Mouse (Mus musculus) fat pad, adult 2 months (tissue): ENCODE measurements around the gene Ifitm5.

ENCODE experiments used
- DNase-seq: peaks from one replicate; pipeline ENCODE4 v3.0.0-alpha.2; 2011; ENCODE audit warnings: low read depth, low spot score; ENCODE audit errors: extremely low read depth

Ifitm5 gene

GRCm38 (mm10) chr7:140962733-140963132, 12.6 kb upstream of the Ifitm5 start:
- DNase-seq, result no peak

GRCm38 (mm10) chr7:140961416-140961815, 11.3 kb upstream of the Ifitm5 start:
- no peak for DNase-seq

- no peak for DNase-seq
Measured at GRCm38 (mm10) chr7:140960026-140960425, 9.9 kb upstream of the Ifitm5 start.

- no peak for DNase-seq
Measured at GRCm38 (mm10) chr7:140959181-140959901, 9.2 kb upstream of the Ifitm5 start.

- no peak for DNase-seq
Measured at GRCm38 (mm10) chr7:140956556-140956869, 6.4 kb upstream of the Ifitm5 start.

GRCm38 (mm10) chr7:140955758-140956555, 5.9 kb upstream of the Ifitm5 start, which contains the start of the genes Gm45717 and Ifitm2:
TSS of gene Gm45717 (minus strand) at chr7:140955937.
TSS of gene Ifitm2 (minus strand) at chr7:140955987.
- peak; percentile 95 for DNase-seq

- DNase-seq, result no peak
Measured at GRCm38 (mm10) chr7:140955342-140955741, 5.3 kb upstream of the Ifitm5 start.

- DNase-seq, result no peak
Measured at GRCm38 (mm10) chr7:140954733-140955071, 4.6 kb upstream of the Ifitm5 start.

GRCm38 (mm10) chr7:140953800-140954732, 4.0 kb upstream of the Ifitm5 start:
- DNase-seq, result no peak

- DNase-seq, result no peak
Measured at GRCm38 (mm10) chr7:140953133-140953532, 3.0 kb upstream of the Ifitm5 start.

GRCm38 (mm10) chr7:140952441-140952840, 2.4 kb upstream of the Ifitm5 start:
- DNase-seq, result no peak

GRCm38 (mm10) chr7:140951765-140952164, 1.7 kb upstream of the Ifitm5 start:
- DNase-seq, result no peak

GRCm38 (mm10) chr7:140951051-140951450, 960 bp upstream of the Ifitm5 start:
- DNase-seq, result no peak

- DNase-seq, result no peak
Measured at GRCm38 (mm10) chr7:140949255-140949654, 836 bp downstream of the Ifitm5 start.

- no peak for DNase-seq
Measured at GRCm38 (mm10) chr7:140948161-140948560, 1.9 kb downstream of the Ifitm5 start.

GRCm38 (mm10) chr7:140946980-140947379, 3.1 kb downstream of the Ifitm5 start:
- DNase-seq, result no peak

GRCm38 (mm10) chr7:140946311-140946710, 3.8 kb downstream of the Ifitm5 start:
- DNase-seq, result no peak

- no peak for DNase-seq
Measured at GRCm38 (mm10) chr7:140945247-140945646, 4.8 kb downstream of the Ifitm5 start.

GRCm38 (mm10) chr7:140944236-140944635, 5.9 kb downstream of the Ifitm5 start:
- no peak for DNase-seq

- no peak for DNase-seq
Measured at GRCm38 (mm10) chr7:140943356-140943755, 6.7 kb downstream of the Ifitm5 start.

GRCm38 (mm10) chr7:140942811-140943210, 7.3 kb downstream of the Ifitm5 start:
- DNase-seq, result no peak
